Mouse (Mus musculus) limb, embryonic 14.5 days (tissue): ENCODE measurements around the gene Abcd4. TPM values are rescaled to one million over a fixed set of nuclear protein-coding genes. Genes with fewer than 3 reads are reported as not detected.

ENCODE experiments used
- ATAC-seq: fragments of 200-750 bp; cut with Nextera tagmentation; 2 replicates; pipeline ENCODE4 v1.8.0; 2017; ENCODE audit warnings: low read depth, moderate number of reproducible peaks, moderate TSS enrichment; ENCODE audit not compliant: low FRiP score
- DNase-seq: peaks from one replicate; pipeline ENCODE4 v3.0.0-alpha.2; 2015; ENCODE audit warnings: low spot score
- H3K27ac ChIP-seq: fragments of 300-500 bp; sonication (generic); replicated peaks from 2 replicates; pipeline ENCODE4 v1.5.1; 2014; ENCODE audit warnings: low read depth, mild to moderate bottlenecking, low read length, moderate library complexity, mixed read lengths
- H3K27me3 ChIP-seq: fragments of 300-500 bp; sonication (generic); 2 replicates; pipeline ENCODE4 v1.6.1; 2014; ENCODE audit warnings: low read length, mixed read lengths; ENCODE audit not compliant: control insufficient read depth, insufficient read depth
- H3K36me3 ChIP-seq: fragments of 300-500 bp; sonication (generic); 2 replicates; pipeline ENCODE4 v1.6.1; 2014; ENCODE audit warnings: mild to moderate bottlenecking, low read length, moderate library complexity, mixed read lengths; ENCODE audit not compliant: control insufficient read depth, insufficient read depth
- H3K4me1 ChIP-seq: fragments of 300-500 bp; sonication (generic); 2 replicates; pipeline ENCODE4 v1.6.1; 2014; ENCODE audit warnings: antibody characterized with exemption, low read length, mixed read lengths; ENCODE audit not compliant: control insufficient read depth, insufficient read depth
- H3K4me2 ChIP-seq: fragments of 300-500 bp; sonication (generic); replicated peaks from 2 replicates; pipeline ENCODE4 v1.6.1; 2014; ENCODE audit warnings: low read depth, mild to moderate bottlenecking, low read length, moderate library complexity; ENCODE audit not compliant: severe bottlenecking
- H3K4me3 ChIP-seq: fragments of 300-500 bp; sonication (generic); replicated peaks from 2 replicates; pipeline ENCODE4 v1.5.1; 2014; ENCODE audit warnings: low read length
- H3K9ac ChIP-seq: fragments of 300-500 bp; sonication (generic); 2 replicates; pipeline ENCODE4 v1.6.1; 2014; ENCODE audit warnings: mild to moderate bottlenecking, low read depth, low read length, moderate library complexity; ENCODE audit not compliant: severe bottlenecking
- H3K9me3 ChIP-seq: fragments of 300-500 bp; sonication (generic); 2 replicates; pipeline ENCODE4 v1.6.1; 2016; ENCODE audit warnings: low read length; ENCODE audit not compliant: control insufficient read depth
- POLR2A ChIP-seq: fragments of 200-500 bp; IDR thresholded peaks from 2 replicates; pipeline ENCODE4 v1.8.0; 2012; ENCODE audit warnings: inconsistent platforms, mild to moderate bottlenecking, moderate library complexity, borderline replicate concordance; ENCODE audit not compliant: insufficient read depth, insufficient read length; ENCODE audit errors: extremely low read depth
- WGBS: fragments of 180-500 bp; shearing (Covaris S2); extraction: QIAGEN DNeasy Blood & Tissue Kit; methylation state at CpG from one replicate; pipeline ENCODE4 v1.1.7; 2014; 5-methylcytosine and 5-hydroxymethylcytosine counted together
- polyA plus RNA-seq, 2 experiments: library from polyadenylated mRNA; depleted of rRNA in 1 of 2; stranded (reverse) in 1 of 2; unstranded in 1 of 2; fragments of >200 nt; fragmentation: Nextera tagmentation in 1 of 2; extraction: Ambion mirVana in 1 of 2; gene quantifications; 2 replicates each; pipeline versions ENCODE4 v1.2.1 to v1.2.3; 2012 to 2014

Abcd4 gene
- polyA plus RNA-seq, 2 experiments = 11.5 to 32.3 TPM

- no peak for ATAC-seq
- H3K4me3 ChIP-seq = no peak overlapping the region
- no peak overlapping the region for H3K9ac ChIP-seq
- 55% methylated on average over 3 of the region's 3 CpGs for WGBS
- TF ChIP-seq POLR2A = no peak
- H3K4me1 ChIP-seq = no peaks in the 10 kb centered on the region
- no peak for DNase-seq
- H3K27ac ChIP-seq = no peak overlapping the region
- no peak overlapping the region for H3K4me2 ChIP-seq
- no peaks in the 10 kb centered on the region for H3K27me3 ChIP-seq
- no peaks in the 10 kb centered on the region for H3K36me3 ChIP-seq
- H3K9me3 ChIP-seq = no peaks in the 10 kb centered on the region
These were observed 14.7 kb upstream of the Abcd4 start for GRCm38 (mm10) chr12:84631867-84632266.

GRCm38 (mm10) chr12:84625116-84625515 is 7.9 kb upstream of the Abcd4 start:
- WGBS = 2% methylated on average over 9 of the region's 9 CpGs
- H3K36me3 ChIP-seq = no peaks in the 10 kb centered on the region
- H3K27ac ChIP-seq = no peak overlapping the region
- no peaks in the 10 kb centered on the region for H3K4me1 ChIP-seq
- no peak for DNase-seq
- H3K9me3 ChIP-seq = no peaks in the 10 kb centered on the region
- H3K4me2 ChIP-seq = no peak overlapping the region
- no peak for ATAC-seq
- H3K4me3 ChIP-seq = no peak overlapping the region
- no peak for TF ChIP-seq POLR2A
- H3K27me3 ChIP-seq = peaks cover 19% of the 10 kb centered on the region
- H3K9ac ChIP-seq = 0 out of 2 replicates have a peak overlapping the region, but pooled peaks have one; percentile 34

GRCm38 (mm10) chr12:84624601-84625000 is 7.4 kb upstream of the Abcd4 start:
- Histone ChIP-seq H3K9ac (no peak overlapping the region), H3K4me3 (no peak overlapping the region), H3K4me2 (no peak overlapping the region), H3K27me3 (peaks cover 19% of the 10 kb centered on the region), H3K9me3 (no peaks in the 10 kb centered on the region), H3K4me1 (no peaks in the 10 kb centered on the region), H3K36me3 (no peaks in the 10 kb centered on the region), H3K27ac (no peak overlapping the region)
- TF ChIP-seq POLR2A = no peak
- 35% methylated on average over 8 of the region's 8 CpGs for WGBS
- DNase-seq = no peak
- no peak for ATAC-seq

- no peaks in the 10 kb centered on the region for H3K36me3 ChIP-seq
- TF ChIP-seq POLR2A = no peak
- no peaks in the 10 kb centered on the region for H3K9me3 ChIP-seq
- H3K4me2 ChIP-seq = no peak overlapping the region
- H3K4me1 ChIP-seq = no peaks in the 10 kb centered on the region; the same call in 1 of the 2 replicates
- H3K4me3 ChIP-seq = no peak overlapping the region
- peaks cover 12% of the 10 kb centered on the region for H3K27me3 ChIP-seq
- no peak overlapping the region for H3K9ac ChIP-seq
- no peak for ATAC-seq
- H3K27ac ChIP-seq = no peak overlapping the region
- no peak for DNase-seq
These were observed 3.8 kb upstream of the Abcd4 start for GRCm38 (mm10) chr12:84620975-84621374.

- Histone ChIP-seq H3K9ac (peak overlapping the region; percentile 81), H3K4me3 (peak overlapping the region; percentile 72), H3K36me3 (peaks cover 10% of the 10 kb centered on the region; the same call in 1 of the 2 replicates), H3K4me2 (peak overlapping the region; percentile 60), H3K4me1 (peaks cover 2% of the 10 kb centered on the region; the same call in 1 of the 2 replicates), H3K9me3 (no peaks in the 10 kb centered on the region), H3K27ac (peak overlapping the region; percentile 61), H3K27me3 (no peaks in the 10 kb centered on the region)
- peak; percentile 27; the same call in 1 of the 2 replicates for ATAC-seq
- DNase-seq = no peak
- 6% methylated on average over 10 of the region's 10 CpGs for WGBS
- TF ChIP-seq POLR2A = no peak
These were observed 450 bp upstream of the Abcd4 start for GRCm38 (mm10) chr12:84617663-84618062.

- peaks cover 2% of the 10 kb centered on the region; the same call in 1 of the 2 replicates for H3K4me1 ChIP-seq
- no peak for ATAC-seq
- H3K27me3 ChIP-seq = no peaks in the 10 kb centered on the region
- no peak overlapping the region for H3K9ac ChIP-seq
- H3K4me2 ChIP-seq = no peak overlapping the region
- 57% methylated on average over 7 of the region's 7 CpGs for WGBS
- H3K27ac ChIP-seq = no peak overlapping the region
- H3K36me3 ChIP-seq = peaks cover 14% of the 10 kb centered on the region; the same call in 1 of the 2 replicates
- DNase-seq = no peak
- no peaks in the 10 kb centered on the region for H3K9me3 ChIP-seq
- no peak for TF ChIP-seq POLR2A
- no peak overlapping the region for H3K4me3 ChIP-seq
These were observed 2.7 kb downstream of the Abcd4 start for GRCm38 (mm10) chr12:84614524-84614923.
